Mouse (Mus musculus): ENCODE results near the gene Pgbd1. TPM values are rescaled to one million over a fixed set of nuclear protein-coding genes. Genes with fewer than 3 reads are reported as not detected.

The Pgbd1 gene
- polyA plus RNA-seq, 1 experiment: 5.5 TPM

- peaks cover 7% of the 10 kb centered on the region for H3K36me3 ChIP-seq (ENCODE audit: control insufficient read depth, insufficient read depth, low read length)
- TF ChIP-seq POLR2A (IDR thresholded peaks at IDR 0.05; ENCODE audit: control insufficient read depth, low read depth, low read length): no peak
Observed at GRCm38 (mm10) chr13:21446796-21447195, 5.9 kb upstream of the Pgbd1 start.

GRCm38 (mm10) chr13:21441207-21441572 lies 332 bp upstream of the Pgbd1 start:
- no peaks in the 10 kb centered on the region for H3K27me3 ChIP-seq (ENCODE audit: control insufficient read depth, insufficient read depth, low read length)
- H3K4me1 ChIP-seq (ENCODE audit: control insufficient read depth, insufficient read depth, low read length): no peaks in the 10 kb centered on the region
- H3K36me3 ChIP-seq (ENCODE audit: control insufficient read depth, insufficient read depth, low read length): peaks cover 7% of the 10 kb centered on the region
- peak overlapping the region; percentile 99 for H3K4me3 ChIP-seq (ENCODE audit: control insufficient read depth, low read depth, low read length)
- H3K27ac ChIP-seq (ENCODE audit: control insufficient read depth, insufficient read depth, low read depth, low read length): peak overlapping the region; percentile 90
- TF ChIP-seq POLR2A (IDR thresholded peaks at IDR 0.05; ENCODE audit: control insufficient read depth, low read depth, low read length): no peak

More at GRCm38 (mm10) chr13:21446796-21447195, 5.9 kb upstream of the Pgbd1 start:
- Histone ChIP-seq H3K27ac (ENCODE audit: control insufficient read depth, insufficient read depth, low read depth, low read length) (no peak overlapping the region), H3K27me3 (ENCODE audit: control insufficient read depth, insufficient read depth, low read length) (no peaks in the 10 kb centered on the region), H3K4me1 (ENCODE audit: control insufficient read depth, insufficient read depth, low read length) (no peaks in the 10 kb centered on the region), H3K4me3 (ENCODE audit: control insufficient read depth, low read depth, low read length) (no peak overlapping the region)

- H3K4me3 ChIP-seq (ENCODE audit: control insufficient read depth, low read depth, low read length): no peak overlapping the region
- H3K27ac ChIP-seq (ENCODE audit: control insufficient read depth, insufficient read depth, low read depth, low read length): no peak overlapping the region
- no peaks in the 10 kb centered on the region for H3K36me3 ChIP-seq (ENCODE audit: control insufficient read depth, insufficient read depth, low read length)
- H3K4me1 ChIP-seq (ENCODE audit: control insufficient read depth, insufficient read depth, low read length): no peaks in the 10 kb centered on the region
- TF ChIP-seq CTCF (IDR thresholded peaks at IDR 0.05; ENCODE audit: control insufficient read depth, insufficient read depth, insufficient replicate concordance, low read depth, low read length): no peak
- TF ChIP-seq POLR2A (IDR thresholded peaks at IDR 0.05; ENCODE audit: control insufficient read depth, low read depth, low read length): no peak
- no peaks in the 10 kb centered on the region for H3K27me3 ChIP-seq (ENCODE audit: control insufficient read depth, insufficient read depth, low read length)
Observed at GRCm38 (mm10) chr13:21435476-21435875, 5.4 kb downstream of the Pgbd1 start.

- Histone ChIP-seq H3K4me3 (ENCODE audit: control insufficient read depth, low read depth, low read length) (no peak overlapping the region), H3K36me3 (ENCODE audit: control insufficient read depth, insufficient read depth, low read length) (no peaks in the 10 kb centered on the region), H3K27ac (ENCODE audit: control insufficient read depth, insufficient read depth, low read depth, low read length) (no peak overlapping the region), H3K4me1 (ENCODE audit: control insufficient read depth, insufficient read depth, low read length) (no peaks in the 10 kb centered on the region), H3K27me3 (ENCODE audit: control insufficient read depth, insufficient read depth, low read length) (no peaks in the 10 kb centered on the region)
- TF ChIP-seq POLR2A (IDR thresholded peaks at IDR 0.05; ENCODE audit: control insufficient read depth, low read depth, low read length) (no peak), CTCF (IDR thresholded peaks at IDR 0.05; ENCODE audit: control insufficient read depth, insufficient read depth, insufficient replicate concordance, low read depth, low read length) (no peak)
Observed at GRCm38 (mm10) chr13:21427631-21428030, 13.2 kb downstream of the Pgbd1 start.

- no peaks in the 10 kb centered on the region for H3K4me1 ChIP-seq (ENCODE audit: control insufficient read depth, insufficient read depth, low read length)
- H3K36me3 ChIP-seq (ENCODE audit: control insufficient read depth, insufficient read depth, low read length): no peaks in the 10 kb centered on the region; the same call in 1 of the 2 replicates
- no peak overlapping the region for H3K27ac ChIP-seq (ENCODE audit: control insufficient read depth, insufficient read depth, low read depth, low read length)
- no peaks in the 10 kb centered on the region for H3K27me3 ChIP-seq (ENCODE audit: control insufficient read depth, insufficient read depth, low read length)
- TF ChIP-seq POLR2A (IDR thresholded peaks at IDR 0.05; ENCODE audit: control insufficient read depth, low read depth, low read length) (no peak), CTCF (IDR thresholded peaks at IDR 0.05; ENCODE audit: control insufficient read depth, insufficient read depth, insufficient replicate concordance, low read depth, low read length) (no peak)
- no peak overlapping the region for H3K4me3 ChIP-seq (ENCODE audit: control insufficient read depth, low read depth, low read length)
Observed at GRCm38 (mm10) chr13:21423301-21423700, 17.6 kb downstream of the Pgbd1 start.

GRCm38 (mm10) chr13:21418865-21419264 lies 22.0 kb downstream of the Pgbd1 start:
- Histone ChIP-seq H3K27ac (ENCODE audit: control insufficient read depth, insufficient read depth, low read depth, low read length) (no peak overlapping the region), H3K4me1 (ENCODE audit: control insufficient read depth, insufficient read depth, low read length) (peaks cover 4% of the 10 kb centered on the region; the same call in 1 of the 2 replicates), H3K36me3 (ENCODE audit: control insufficient read depth, insufficient read depth, low read length) (no peaks in the 10 kb centered on the region; the same call in 1 of the 2 replicates), H3K27me3 (ENCODE audit: control insufficient read depth, insufficient read depth, low read length) (no peaks in the 10 kb centered on the region), H3K4me3 (ENCODE audit: control insufficient read depth, low read depth, low read length) (no peak overlapping the region)
- no peak for TF ChIP-seq POLR2A (IDR thresholded peaks at IDR 0.05; ENCODE audit: control insufficient read depth, low read depth, low read length)
- no peak for TF ChIP-seq CTCF (IDR thresholded peaks at IDR 0.05; ENCODE audit: control insufficient read depth, insufficient read depth, insufficient replicate concordance, low read depth, low read length)

GRCm38 (mm10) chr13:21417298-21418010 lies 23.4 kb downstream of the Pgbd1 start:
- H3K27me3 ChIP-seq (ENCODE audit: control insufficient read depth, insufficient read depth, low read length): no peaks in the 10 kb centered on the region
- no peak overlapping the region for H3K4me3 ChIP-seq (ENCODE audit: control insufficient read depth, low read depth, low read length)
- TF ChIP-seq POLR2A (IDR thresholded peaks at IDR 0.05; ENCODE audit: control insufficient read depth, low read depth, low read length): no peak
- no peaks in the 10 kb centered on the region; the same call in 1 of the 2 replicates for H3K36me3 ChIP-seq (ENCODE audit: control insufficient read depth, insufficient read depth, low read length)
- peaks cover 4% of the 10 kb centered on the region; the same call in 1 of the 2 replicates for H3K4me1 ChIP-seq (ENCODE audit: control insufficient read depth, insufficient read depth, low read length)
- no peak overlapping the region for H3K27ac ChIP-seq (ENCODE audit: control insufficient read depth, insufficient read depth, low read depth, low read length)

GRCm38 (mm10) chr13:21415750-21416149 lies 25.1 kb downstream of the Pgbd1 start:
- no peak for TF ChIP-seq CTCF (IDR thresholded peaks at IDR 0.05; ENCODE audit: control insufficient read depth, insufficient read depth, insufficient replicate concordance, low read depth, low read length)
- H3K27ac ChIP-seq (ENCODE audit: control insufficient read depth, insufficient read depth, low read depth, low read length): no peak overlapping the region
- peaks cover 4% of the 10 kb centered on the region; the same call in 1 of the 2 replicates for H3K4me1 ChIP-seq (ENCODE audit: control insufficient read depth, insufficient read depth, low read length)
- H3K4me3 ChIP-seq (ENCODE audit: control insufficient read depth, low read depth, low read length): no peak overlapping the region
- no peaks in the 10 kb centered on the region for H3K27me3 ChIP-seq (ENCODE audit: control insufficient read depth, insufficient read depth, low read length)
- H3K36me3 ChIP-seq (ENCODE audit: control insufficient read depth, insufficient read depth, low read length): no peaks in the 10 kb centered on the region
